In genomic region chr12:99208251-99208650, GRCm38 (mm10) we compare ENCODE assay signal across 17 mouse cellular contexts.
A peak's percentile ranks its signal among the peaks of the same experiment; 100 is the strongest.
DNase-seq lines count a peak whose midpoint lies in the region; TF ChIP-seq lines count a peak whose summit lies in the region.
"Had no signal": no experiment of that assay in that cellular context is flagged by ENCODE, and none has a peak within 500 bp of the region (broad histone marks: within the 10 kb centered on the region; RNA-seq: fewer than 3 reads in every experiment).

No protein-coding gene starts in this region.

- no peaks in the 10 kb centered on the region for H3K27me3 ChIP-seq in kidney, adult 2 months (replicated peaks; ENCODE audit: control insufficient read depth, insufficient read depth, low read length)
- H3K27me3 ChIP-seq: CH12.LX; embryonic facial prominence, embryonic 12.5 days; heart, embryonic 15.5 days; hindbrain, embryonic 13.5 days; Patski had no signal

- H3K4me1 ChIP-seq in kidney, adult 2 months (ENCODE audit: control insufficient read depth, insufficient read depth, low read length) = no peaks in the 10 kb centered on the region
- H3K4me1 ChIP-seq: embryonic facial prominence, embryonic 12.5 days had no signal

- peak; percentile 46 for DNase-seq in adrenal gland, postnatal 10 days
- DNase-seq in adrenal gland, adult 18-20 months (ENCODE audit: low spot score in 2 of 2) = no peak
- DNase-seq in kidney, adult 2 months = peak; percentile 41
- DNase-seq in kidney, postnatal 10 days = no peak
- peak; percentile 33 for DNase-seq in lung, postnatal 36 days
- no peak for DNase-seq in lung, postnatal 25 days (ENCODE audit: low spot score)
- DNase-seq: cerebellum, adult 11-12 months; cerebellum, adult 9-10 months; cerebellum, postnatal 25 days; heart, postnatal 14 days had no signal

- WGBS in kidney, adult 2 months = 81% methylated on average over 9 of the region's 9 CpGs

- TF ChIP-seq CTCF in kidney, adult 2 months (conservative IDR thresholded peaks at IDR 0.05; ENCODE audit: insufficient read depth, insufficient read length, low read depth, low read length) = no peak

- H3K36me3 ChIP-seq in kidney, adult 2 months (ENCODE audit: control insufficient read depth, insufficient read depth, low read length) = no peaks in the 10 kb centered on the region
- H3K36me3 ChIP-seq: heart, embryonic 15.5 days; hindbrain, embryonic 13.5 days had no signal

- H3K27ac ChIP-seq in kidney, adult 2 months (ENCODE audit: insufficient read depth, low read depth, low read length) = no peak overlapping the region
- H3K27ac ChIP-seq: embryonic facial prominence, embryonic 12.5 days; heart, adult 2 months; heart, embryonic 15.5 days; hindbrain, embryonic 13.5 days; hindbrain, postnatal 0 days had no signal

- no peak overlapping the region for H3K4me3 ChIP-seq in kidney, adult 2 months (ENCODE audit: insufficient read depth, low read depth, low read length)
- H3K4me3 ChIP-seq: embryonic facial prominence, embryonic 12.5 days; heart, adult 2 months; heart, embryonic 15.5 days; hindbrain, embryonic 13.5 days had no signal

- TF ChIP-seq POLR2A in kidney, adult 2 months (IDR thresholded peaks at IDR 0.05; ENCODE audit: low read depth, low read length) = no peak

Comparison
In these comparisons a context has a peak if more than half of its experiments do, and no peak if none do; other contexts are left out.
1. DNase-seq: peak in adrenal gland, postnatal 10 days (single experiment), kidney, adult 2 months (single experiment) and lung, postnatal 36 days (single experiment); none in adrenal gland, adult 18-20 months (0 of 2), kidney, postnatal 10 days (single experiment) and lung, postnatal 25 days (single experiment).